Mouse (Mus musculus): ENCODE results near the gene Tpm1. TPM values are rescaled to one million over a fixed set of nuclear protein-coding genes. Genes with fewer than 3 reads are reported as not detected.

Gene Tpm1
- total RNA-seq, 1 experiment from 2014 or later = 166 TPM

GRCm38 (mm10) chr9:67026890-67027289, 22.3 kb downstream of the Tpm1 start:
- no peak for DNase-seq

- DNase-seq = no peak
Observed at GRCm38 (mm10) chr9:67026061-67026460, 23.1 kb downstream of the Tpm1 start.

- peak; percentile 69 for DNase-seq
Observed at GRCm38 (mm10) chr9:67024889-67025692, 24.1 kb downstream of the Tpm1 start.

- no peak for DNase-seq
Observed at GRCm38 (mm10) chr9:67023371-67023770, 25.8 kb downstream of the Tpm1 start.

- peak; percentile 57 for DNase-seq
Observed at GRCm38 (mm10) chr9:67020063-67020462, 29.1 kb downstream of the Tpm1 start.

GRCm38 (mm10) chr9:67013501-67013900, 35.7 kb downstream of the Tpm1 start:
- DNase-seq = no peak

- no peak for DNase-seq
Observed at GRCm38 (mm10) chr9:67012470-67012869, 36.7 kb downstream of the Tpm1 start.

GRCm38 (mm10) chr9:67011483-67011882, 37.7 kb downstream of the Tpm1 start:
- DNase-seq = no peak

- DNase-seq = no peak
Observed at GRCm38 (mm10) chr9:67008781-67009180, 40.4 kb downstream of the Tpm1 start.

- DNase-seq = no peak
Observed at GRCm38 (mm10) chr9:67006376-67006775, 42.8 kb downstream of the Tpm1 start.

- no peak for DNase-seq
Observed at GRCm38 (mm10) chr9:67005161-67005742, 44.0 kb downstream of the Tpm1 start.

GRCm38 (mm10) chr9:67003656-67004055, 45.5 kb downstream of the Tpm1 start:
- DNase-seq = no peak

GRCm38 (mm10) chr9:67003156-67003555, 46.0 kb downstream of the Tpm1 start:
- peak; percentile 25 for DNase-seq

- DNase-seq = no peak
Observed at GRCm38 (mm10) chr9:67001506-67001905, 47.7 kb downstream of the Tpm1 start.

GRCm38 (mm10) chr9:67001050-67001449, 48.2 kb downstream of the Tpm1 start:
- DNase-seq = peak; percentile 83

GRCm38 (mm10) chr9:66999698-67000097, 49.5 kb downstream of the Tpm1 start:
- no peak for DNase-seq

- DNase-seq = no peak
Observed at GRCm38 (mm10) chr9:66991750-66992410, 57.3 kb downstream of the Tpm1 start.

GRCm38 (mm10) chr9:66991021-66991749, 58.0 kb downstream of the Tpm1 start:
- DNase-seq = no peak

- no peak for DNase-seq
Observed at GRCm38 (mm10) chr9:66990046-66990445, 59.2 kb downstream of the Tpm1 start.

GRCm38 (mm10) chr9:66989581-66989980, 59.6 kb downstream of the Tpm1 start:
- DNase-seq = no peak

GRCm38 (mm10) chr9:66988888-66989414, 60.3 kb downstream of the Tpm1 start:
- no peak for DNase-seq

GRCm38 (mm10) chr9:66988198-66988887, 60.9 kb downstream of the Tpm1 start:
- DNase-seq = no peak

Measured in adrenal gland, postnatal 25 days (tissue).